Mouse (Mus musculus): Measurements from ENCODE around the gene Atm.

DNA sequence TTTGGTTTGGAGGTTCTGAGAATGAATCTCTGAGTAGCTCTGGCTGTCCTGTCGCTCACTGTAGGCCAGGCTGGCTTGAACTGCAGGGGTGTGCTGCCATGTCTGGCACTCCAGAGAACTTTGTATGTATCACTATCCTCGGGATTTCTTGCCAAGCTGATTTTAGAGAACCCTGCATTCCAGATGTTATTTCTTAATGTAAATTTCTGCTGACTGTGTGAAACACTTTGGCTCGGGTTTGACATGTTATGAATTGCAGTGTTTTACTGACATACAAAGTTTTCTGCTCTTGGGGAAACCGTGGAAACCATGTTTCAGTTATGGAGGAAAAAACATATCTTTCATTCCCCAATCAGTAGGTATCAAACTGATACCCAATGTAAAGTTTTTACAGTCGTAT, 39.2 kb upstream of the Atm start:
- no peak for TF ChIP-seq CTCF (IDR thresholded peaks at IDR 0.05; ENCODE audit: low read depth, low read length)
- no peak for TF ChIP-seq GATA1 (IDR thresholded peaks at IDR 0.05; ENCODE audit: borderline replicate concordance, low read length)
- no peak for TF ChIP-seq TAL1 (conservative IDR thresholded peaks at IDR 0.05; ENCODE audit: low read depth, low read length)
- TF ChIP-seq POLR2AphosphoS5 (IDR thresholded peaks at IDR 0.05; ENCODE audit: insufficient replicate concordance, low read depth, low read length) = no peak
- no peak for TF ChIP-seq GATA2 (IDR thresholded peaks at IDR 0.05; ENCODE audit: borderline replicate concordance, low read depth, low read length)

Data from G1E (cell line).